Mouse (Mus musculus) urinary bladder, postnatal 36 days (tissue): ENCODE results near the gene Msh2.

Experiments
- DNase-seq, 2 experiments: peaks; one replicate each; pipeline ENCODE4 v3.0.0; 2022; ENCODE audit warnings: low spot score in 2 of 2, mixed read lengths in 1 of 2

The Msh2 gene

DNA sequence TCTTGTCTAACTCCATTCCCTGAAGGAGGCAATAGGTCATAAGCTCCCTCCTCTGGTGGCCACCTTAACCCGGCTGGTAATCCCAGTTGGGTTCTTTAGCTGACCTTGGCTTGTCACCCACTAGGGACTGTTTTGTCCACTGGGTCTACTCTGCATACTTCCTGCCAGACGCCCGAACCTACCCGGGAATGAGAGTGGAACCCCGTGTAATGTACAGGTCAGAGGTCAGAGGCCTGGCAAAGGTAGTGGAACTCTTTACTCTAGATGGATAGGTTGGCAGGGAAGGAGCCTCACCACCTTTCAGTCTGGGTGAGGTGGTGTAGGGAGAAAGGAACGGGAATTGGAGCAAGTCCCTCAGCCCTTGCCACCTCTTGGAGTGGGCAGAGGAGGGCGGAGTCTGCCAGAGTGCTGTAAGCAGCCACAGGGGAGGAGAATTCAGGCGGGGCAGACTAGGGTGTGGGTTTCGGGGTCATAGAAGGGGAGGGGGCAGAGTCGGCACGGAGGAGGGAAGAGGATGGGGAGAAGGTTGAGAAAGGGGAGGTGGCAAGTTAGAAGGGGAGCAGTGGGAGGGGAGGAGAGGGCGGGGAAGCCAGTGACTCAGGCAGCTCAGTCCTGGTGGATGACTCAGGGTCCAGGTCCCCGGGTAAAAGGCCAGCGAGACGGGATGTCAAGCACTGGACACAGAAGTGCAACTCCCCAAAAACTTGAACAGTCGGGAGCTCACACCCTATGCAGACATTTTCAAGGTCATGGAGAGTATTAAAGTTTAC lies 27.1 kb downstream of the Msh2 start:
- no peak for DNase-seq

DNA sequence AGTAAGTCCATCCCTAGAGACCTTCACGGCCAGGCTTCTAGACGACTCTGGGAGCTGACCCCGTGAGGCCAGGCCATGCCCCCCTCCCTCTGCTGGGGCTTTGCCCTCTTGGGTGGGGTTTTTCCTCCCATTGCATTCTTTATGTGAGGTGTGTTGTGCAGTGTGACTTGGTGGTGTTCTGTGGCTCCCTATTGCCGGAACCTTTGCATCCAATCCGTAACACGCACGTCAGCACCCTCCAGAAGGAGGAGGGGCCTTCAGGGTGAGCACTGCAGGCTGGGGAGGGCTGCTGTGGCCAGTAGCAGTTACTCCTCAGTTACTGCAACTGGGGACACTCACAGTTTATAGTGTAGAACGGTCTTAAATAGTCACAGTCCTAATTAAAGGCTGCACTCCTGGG lies 28.0 kb downstream of the Msh2 start:
- no peak for DNase-seq

DNA sequence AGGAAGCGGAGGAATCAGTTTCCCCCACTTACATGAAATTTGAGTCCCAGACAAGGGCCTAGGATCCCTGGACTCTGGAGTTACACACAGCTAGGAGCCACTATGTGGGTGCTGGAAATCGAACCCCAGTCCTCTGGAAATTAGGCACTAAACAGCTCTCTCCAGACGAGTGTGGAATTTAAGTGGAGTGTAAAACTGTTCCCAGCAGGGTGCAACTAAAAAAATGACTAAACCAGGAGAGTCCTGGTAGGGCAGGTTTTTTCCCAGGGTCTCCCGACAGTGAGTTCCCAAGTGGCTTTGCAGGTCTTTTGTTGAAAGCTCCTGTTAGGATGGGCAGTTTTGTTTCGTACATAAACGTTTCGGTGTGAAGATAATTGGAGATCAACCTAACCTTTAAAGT lies 52.6 kb downstream of the Msh2 start:
- DNase-seq, result no peak

DNA sequence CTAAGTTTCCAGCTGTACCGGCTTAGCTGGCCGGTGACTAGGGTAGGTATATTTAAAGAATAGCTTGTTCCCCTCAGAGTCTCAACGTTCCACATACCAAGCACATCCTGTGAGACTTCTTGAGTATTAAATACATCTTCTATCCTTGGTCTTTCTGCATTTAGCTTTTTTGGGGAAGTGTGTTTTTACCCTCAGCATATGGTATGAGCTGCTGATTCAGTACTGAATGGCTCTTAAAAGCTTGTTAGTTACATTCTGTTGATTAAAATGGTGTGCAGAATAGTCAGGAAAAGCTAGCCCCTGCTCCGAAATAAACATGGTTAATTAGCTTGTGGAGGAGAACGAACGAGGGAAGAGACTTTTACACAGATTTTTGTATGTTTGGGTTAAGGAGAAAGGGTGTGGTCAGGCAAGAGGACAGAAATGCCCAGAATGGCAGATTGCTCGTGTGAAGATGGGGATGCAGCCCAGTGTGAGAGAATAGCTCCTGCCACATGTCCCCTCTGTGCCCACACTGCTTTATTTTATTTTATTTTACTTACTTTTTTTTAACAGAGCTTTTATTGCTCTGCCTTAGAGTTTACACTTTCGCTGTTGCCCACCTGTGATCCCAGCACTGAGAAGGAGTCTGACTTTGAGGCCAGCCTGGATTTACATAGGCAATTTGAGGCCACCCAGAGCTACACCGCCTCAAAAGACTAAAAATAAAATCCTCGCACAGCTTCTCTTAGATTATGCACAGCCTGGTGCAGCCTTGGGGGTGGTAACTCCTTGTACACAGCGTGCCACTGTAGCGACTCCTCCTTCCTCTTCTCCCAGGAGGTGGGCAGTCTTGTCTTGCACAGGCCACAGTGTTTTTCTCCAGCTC lies 54.6 kb downstream of the Msh2 start:
- DNase-seq, result no peak

DNA sequence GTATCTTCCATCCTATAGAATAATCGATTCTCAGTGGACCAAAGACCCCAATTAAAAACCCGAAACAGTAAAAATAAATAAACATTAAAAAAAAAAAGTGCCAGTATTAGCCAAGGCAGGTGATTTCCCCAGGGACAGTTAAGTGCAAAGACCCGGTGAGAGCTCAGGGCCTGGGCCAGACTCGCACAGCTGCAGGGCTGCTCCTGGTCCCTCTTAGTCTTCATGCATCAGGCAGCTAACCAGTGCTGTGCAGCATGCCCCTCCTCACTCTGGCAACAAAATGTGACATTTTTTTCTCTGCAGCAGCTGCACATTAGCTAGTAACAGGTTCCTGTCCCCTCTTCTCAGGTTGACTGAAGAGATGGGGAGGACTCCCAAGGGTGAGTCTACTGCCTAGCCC lies 59.8 kb downstream of the Msh2 start:
- no peak for DNase-seq

DNA sequence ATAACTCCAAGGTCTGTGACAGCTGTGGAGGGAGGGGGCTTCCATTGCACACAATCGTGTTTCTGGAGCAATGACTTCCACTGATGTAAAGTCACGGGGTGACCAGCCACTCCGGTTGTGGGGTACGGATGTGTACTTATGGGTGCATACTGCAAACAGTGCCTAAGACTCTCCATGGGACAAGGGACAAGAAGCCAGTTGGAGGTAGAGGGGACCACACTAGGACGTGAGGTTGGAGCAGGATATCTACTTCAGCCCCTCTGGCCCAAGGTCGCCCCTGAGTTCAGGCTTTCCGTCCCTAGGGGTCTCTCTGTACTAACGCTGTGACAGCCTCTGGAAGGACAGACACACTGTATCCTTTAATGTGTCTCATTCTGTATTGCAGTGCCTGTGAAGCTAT lies 62.3 kb downstream of the Msh2 start:
- DNase-seq, result no peak

DNA sequence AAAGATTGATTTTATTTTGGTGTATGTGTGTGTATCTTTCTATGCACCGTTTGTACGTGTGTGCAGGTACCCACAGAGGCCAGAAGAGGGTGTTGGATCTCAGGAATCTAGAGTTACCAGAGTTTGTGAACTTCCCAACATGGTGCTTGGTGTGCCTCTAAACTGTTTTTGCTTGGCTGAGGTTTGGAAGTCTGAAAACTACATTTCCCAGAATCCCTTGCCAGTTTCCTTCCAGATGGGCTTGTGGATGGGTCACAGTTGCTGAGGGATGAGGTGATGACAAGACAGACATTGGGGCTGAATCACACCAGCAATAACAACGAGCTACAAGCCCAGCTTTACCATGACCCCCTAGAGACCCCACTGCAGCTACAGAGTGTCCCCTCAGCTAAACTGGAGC lies 65.0 kb downstream of the Msh2 start:
- DNase-seq, result no peak

DNA sequence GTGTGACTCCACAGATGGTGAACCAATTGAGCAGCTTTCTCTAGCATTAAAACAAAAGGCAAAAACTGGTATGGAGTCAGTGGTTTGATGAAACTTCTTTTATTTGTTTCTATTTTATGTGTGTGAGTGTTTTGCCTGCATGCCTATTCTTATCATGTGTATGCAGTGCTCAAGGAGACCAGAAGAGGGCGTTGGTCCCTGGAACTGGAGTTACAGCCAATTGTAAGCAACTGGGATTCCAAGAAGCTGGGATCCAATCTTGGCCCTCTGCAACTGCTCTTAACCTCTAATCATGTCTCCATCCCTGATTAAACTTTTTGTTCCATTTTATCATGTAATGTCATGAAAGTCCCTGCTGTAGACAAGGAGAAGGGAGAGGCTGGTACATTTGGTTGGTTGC lies 67.7 kb downstream of the Msh2 start:
- DNase-seq, result no peak

DNA sequence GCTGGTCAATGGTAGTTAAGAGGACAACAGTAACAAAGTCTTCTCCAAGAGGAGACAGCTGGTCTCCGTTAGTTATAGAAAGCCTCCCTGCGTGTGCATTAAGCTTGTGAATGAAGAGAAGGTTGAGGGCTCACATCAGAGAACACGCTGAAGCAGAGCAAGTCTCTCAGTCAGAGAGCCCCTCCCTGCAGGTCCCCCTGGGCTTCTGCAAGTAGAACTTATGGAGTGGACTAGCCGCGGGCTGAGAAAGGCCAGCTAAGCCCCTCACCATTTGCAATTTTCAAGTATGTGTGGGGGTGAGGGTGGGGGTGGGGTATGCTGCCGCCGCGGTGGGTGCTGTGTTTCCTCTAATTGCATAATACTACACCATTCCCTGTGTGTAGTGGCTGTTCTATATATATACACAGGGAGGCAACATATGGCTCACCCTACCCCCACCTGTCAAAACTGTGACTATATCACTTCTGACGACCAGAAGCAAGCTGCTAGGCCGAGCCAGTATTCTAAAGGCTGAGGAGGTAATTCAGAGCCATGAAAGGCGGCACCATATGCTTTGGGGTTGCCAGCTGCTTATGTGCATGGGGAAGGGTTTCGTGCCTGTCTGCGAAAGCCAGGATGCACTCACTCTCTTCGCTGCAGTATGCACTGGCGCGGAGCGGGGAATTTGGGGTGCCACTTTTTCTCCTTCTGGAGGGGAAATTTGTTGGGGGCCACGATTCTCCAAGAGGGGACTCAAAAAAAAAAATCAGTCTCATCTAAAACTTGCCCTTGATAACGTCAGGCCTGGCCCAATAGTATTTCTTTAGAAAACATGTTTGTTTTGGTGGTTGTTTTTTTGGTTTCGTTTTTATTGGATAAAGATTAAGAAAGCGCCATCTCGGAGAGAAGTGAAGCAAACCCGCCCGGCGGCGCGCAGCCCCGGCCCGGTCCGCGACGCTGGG lies 73.1 kb downstream of the Msh2 start:
- DNase-seq, result no peak

DNA sequence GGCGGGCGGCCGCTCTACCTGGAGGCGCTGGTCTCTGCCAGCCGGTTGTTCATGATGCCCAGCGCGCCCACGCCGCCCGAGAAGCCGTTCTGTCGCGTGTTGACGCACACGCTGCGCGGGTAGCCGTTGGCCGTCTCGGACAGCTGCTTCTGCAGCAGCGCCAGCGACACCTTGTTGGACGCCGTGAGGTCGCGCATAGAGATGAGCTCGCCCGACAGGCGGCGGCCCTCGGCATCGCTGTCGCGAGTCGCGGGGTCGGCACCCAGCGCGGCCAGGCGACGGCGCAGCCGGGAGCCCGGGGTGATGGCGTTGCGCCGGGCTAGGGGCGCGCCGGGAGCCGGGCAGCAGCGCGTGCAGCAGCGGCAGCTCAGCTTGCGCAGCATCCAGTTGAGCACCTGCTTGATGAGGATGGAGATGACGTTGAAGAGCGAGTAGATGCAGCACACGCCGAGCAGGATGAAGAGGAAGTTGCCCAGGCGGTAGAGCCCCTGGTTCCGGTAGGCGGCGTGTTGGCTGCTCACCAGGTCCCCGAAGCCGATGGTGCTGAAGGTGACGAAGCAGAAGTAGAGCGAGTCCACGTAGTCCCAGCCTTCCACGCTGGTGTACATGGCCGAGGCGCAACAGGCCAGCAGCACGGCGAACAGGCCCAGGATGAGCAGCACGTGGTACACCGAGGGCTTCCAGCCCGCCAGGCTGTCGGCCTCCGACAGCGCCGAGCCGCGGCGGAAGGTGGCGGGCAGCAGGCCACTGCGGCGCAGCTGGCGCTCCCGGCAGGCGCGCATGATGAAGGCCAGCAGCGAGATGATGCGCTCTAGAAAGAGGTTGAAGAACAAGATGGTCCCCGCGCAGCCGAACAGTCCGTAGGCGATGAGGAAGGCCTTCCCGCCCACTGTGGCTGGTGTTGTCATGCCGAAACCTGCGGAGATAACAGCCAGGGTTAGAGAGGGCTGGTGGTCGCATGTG lies 74.1 kb downstream of the Msh2 start:
- peak in 1 of 2 experiments; percentile 3 for DNase-seq

DNA sequence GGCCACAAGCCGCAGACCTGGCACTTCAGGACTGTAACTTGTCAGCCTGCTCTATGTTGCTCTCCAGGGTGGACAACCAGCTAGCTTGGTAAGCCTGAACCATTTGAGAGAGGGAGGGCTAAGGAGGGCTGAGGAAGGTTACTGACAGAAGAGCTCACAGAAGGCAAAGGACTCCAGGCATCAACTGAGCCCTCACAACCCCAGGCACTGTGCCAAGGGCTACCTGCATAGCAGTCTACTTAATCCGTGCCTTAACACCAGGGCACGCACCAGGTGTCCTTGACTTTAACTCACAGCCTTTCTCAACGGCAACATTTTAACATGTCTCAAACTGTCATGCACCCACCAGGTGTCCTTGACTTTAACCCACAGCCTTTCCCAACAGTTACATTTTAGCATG lies 88.2 kb downstream of the Msh2 start:
- DNase-seq, result no peak

DNA sequence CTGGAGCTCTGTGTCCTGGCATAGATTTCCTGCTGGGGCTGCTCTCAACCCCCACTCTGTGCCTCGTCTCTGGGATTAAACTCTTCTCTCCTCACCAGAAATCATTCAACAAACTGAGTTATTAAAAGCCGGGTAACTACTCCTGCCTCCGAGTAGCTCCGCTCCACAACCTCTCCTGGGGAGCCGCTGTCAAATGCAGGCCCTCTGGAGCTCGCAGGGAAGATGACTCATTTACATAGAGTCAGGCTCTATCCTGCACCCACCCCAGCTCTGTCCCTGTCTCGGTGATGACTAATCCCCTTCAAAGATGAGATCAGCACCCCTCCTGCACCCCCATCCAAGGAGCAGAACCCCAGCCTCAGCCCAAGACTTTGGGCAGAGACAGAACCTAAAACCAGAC lies 91.0 kb downstream of the Msh2 start:
- DNase-seq, result no peak

DNA sequence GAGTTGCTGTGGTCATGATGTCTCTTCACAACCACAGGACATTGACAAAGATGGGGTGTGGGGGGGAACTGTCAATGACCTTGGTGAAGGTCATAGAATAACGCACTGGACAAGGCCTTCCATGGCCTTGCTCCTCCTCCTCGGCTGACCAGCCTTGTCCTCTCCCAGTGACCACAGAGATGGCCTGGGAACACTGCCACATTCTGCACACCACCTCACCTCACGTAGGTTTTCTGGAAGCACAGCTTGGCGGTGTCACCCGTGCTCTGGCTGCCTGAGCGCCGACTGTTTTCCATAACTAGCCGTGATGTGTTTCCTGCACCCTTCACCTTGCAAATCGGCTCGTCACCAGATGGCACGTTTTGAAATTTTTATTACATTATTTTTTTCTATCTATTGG lies 92.9 kb downstream of the Msh2 start:
- DNase-seq, result no peak

DNA sequence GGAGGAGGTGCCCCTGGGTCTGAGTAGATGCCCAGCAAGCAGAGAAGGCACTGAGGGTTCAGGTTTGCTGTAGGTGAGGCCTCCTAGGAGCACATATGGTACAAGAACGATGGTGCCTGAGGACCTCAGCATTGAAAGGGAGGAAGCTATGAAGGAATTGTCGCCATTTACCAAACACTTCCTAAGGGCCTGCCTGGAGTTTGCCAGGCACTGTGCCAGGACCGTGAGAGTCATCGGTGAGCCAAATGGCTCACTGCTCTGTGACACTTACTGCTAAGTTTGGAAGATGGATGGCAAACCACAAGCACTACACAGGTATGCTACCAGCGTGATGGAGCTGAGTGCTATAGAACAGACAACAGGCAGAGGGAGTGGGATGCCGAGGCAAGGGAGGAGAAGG lies 94.8 kb downstream of the Msh2 start:
- no peak for DNase-seq

DNA sequence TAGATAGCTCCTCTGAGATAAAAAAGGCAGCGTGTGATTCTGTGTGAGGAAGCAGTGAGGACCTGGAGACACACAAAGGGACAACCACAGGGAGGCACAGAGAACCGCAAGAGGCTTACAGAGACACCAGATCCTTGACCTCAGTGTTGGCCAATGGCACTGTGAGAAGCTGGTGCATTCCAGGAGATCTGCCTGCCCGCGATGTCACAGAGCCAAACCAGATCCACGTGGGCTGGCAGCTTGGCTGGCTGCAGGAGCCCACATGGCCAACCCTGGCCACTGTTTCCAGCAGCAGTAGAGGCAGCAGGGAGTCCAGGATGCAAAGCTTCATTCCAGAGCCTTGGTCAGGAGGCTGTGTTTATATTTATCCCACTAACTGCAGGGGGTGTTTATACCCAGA lies 98.6 kb downstream of the Msh2 start:
- peak in 1 of 2 experiments; percentile 7 for DNase-seq

DNA sequence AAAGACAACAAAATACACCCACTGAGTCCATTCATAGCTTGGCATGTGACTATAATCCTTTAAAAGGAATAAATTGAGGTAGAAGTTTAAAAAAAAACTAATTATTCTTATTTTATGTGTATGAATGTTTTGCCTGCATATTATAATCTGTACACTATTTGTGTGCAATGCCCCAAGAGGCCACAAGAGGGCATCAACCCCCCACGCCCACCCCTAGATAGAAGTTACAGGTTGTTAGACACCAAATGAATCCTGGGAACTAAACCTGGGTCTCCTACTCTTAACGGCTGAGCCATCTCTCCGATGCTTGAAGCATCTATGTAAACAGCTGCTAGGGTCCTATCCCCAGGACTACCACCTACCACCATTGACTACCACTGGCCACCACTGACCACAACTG lies 101.0 kb downstream of the Msh2 start:
- DNase-seq, result no peak
